Mouse (Mus musculus) heart, postnatal 0 days (tissue): Measurements from ENCODE around the gene C5ar1. TPM values are rescaled to one million over a fixed set of nuclear protein-coding genes. Genes with fewer than 3 reads are reported as not detected.
A peak's percentile ranks its signal among the peaks of the same experiment; 100 is the strongest.

Experiments
- ATAC-seq: fragments of 200-750 bp; cut with Nextera tagmentation; 2 replicates; pipeline ENCODE4 v1.8.0; 2017; ENCODE audit warnings: low read depth, moderate number of reproducible peaks, moderate library complexity; ENCODE audit not compliant: insufficient read depth
- DNase-seq: peaks from one replicate; pipeline ENCODE4 v3.0.0-alpha.2; 2016; ENCODE audit warnings: low spot score
- H3K27ac ChIP-seq: fragments of 300-500 bp; sonication (generic); 2 replicates; pipeline ENCODE4 v1.5.1; 2014; ENCODE audit warnings: low read depth, mild to moderate bottlenecking
- H3K27me3 ChIP-seq: fragments of 300-500 bp; sonication (generic); 2 replicates; pipeline ENCODE4 v1.6.1; 2014; ENCODE audit warnings: low read length, mixed read lengths; ENCODE audit not compliant: control insufficient read depth, insufficient read depth
- H3K36me3 ChIP-seq: fragments of 300-500 bp; sonication (generic); replicated peaks from 2 replicates; pipeline ENCODE4 v1.6.1; 2014; ENCODE audit warnings: low read length, mixed read lengths; ENCODE audit not compliant: control insufficient read depth, insufficient read depth
- H3K4me1 ChIP-seq: fragments of 300-500 bp; sonication (generic); 2 replicates; pipeline ENCODE4 v1.6.1; 2014; ENCODE audit warnings: antibody characterized with exemption; ENCODE audit not compliant: control insufficient read depth, insufficient read depth
- H3K4me2 ChIP-seq: fragments of 300-500 bp; sonication (generic); 2 replicates; pipeline ENCODE4 v1.6.1; 2014; ENCODE audit warnings: low read depth, mild to moderate bottlenecking, low read length, moderate library complexity
- H3K4me3 ChIP-seq: fragments of 300-500 bp; sonication (generic); 2 replicates; pipeline ENCODE4 v1.5.1; 2014; ENCODE audit warnings: low read depth, low read length
- H3K9ac ChIP-seq: fragments of 300-500 bp; sonication (generic); replicated peaks from 2 replicates; pipeline ENCODE4 v1.6.1; 2014; ENCODE audit warnings: low read depth, low read length, mixed read lengths
- H3K9me3 ChIP-seq: fragments of 300-500 bp; sonication (generic); replicated peaks from 2 replicates; pipeline ENCODE4 v1.6.1; 2016; ENCODE audit warnings: low read length; ENCODE audit not compliant: control insufficient read depth
- CTCF ChIP-seq: IDR thresholded peaks from 2 replicates; pipeline ENCODE4 v1.5.1; 2016; ENCODE audit warnings: antibody characterized with exemption, control low read depth, low read depth
- EP300 ChIP-seq: IDR thresholded peaks from 2 replicates; pipeline ENCODE4 v1.6.1; 2016; ENCODE audit warnings: antibody characterized with exemption, low read depth
- WGBS: fragments of 180-500 bp; shearing (Covaris S2); extraction: QIAGEN DNeasy Blood & Tissue Kit; methylation state at CpG from one replicate; pipeline ENCODE4 v1.1.7; 2014; 5-methylcytosine and 5-hydroxymethylcytosine counted together
- polyA plus RNA-seq: library from polyadenylated mRNA; unstranded; fragments of >200 nt; fragmentation: Nextera tagmentation; extraction: Ambion mirVana; gene quantifications from 2 replicates; pipeline ENCODE4 v1.2.1, GENCODE M21; 2015
- total RNA-seq: library from RNA; depleted of rRNA; stranded (reverse); fragments of >200 nt; gene quantifications from 2 replicates; pipeline ENCODE4 v1.2.3, GENCODE M21; 2014; ENCODE audit warnings: low replicate concordance

C5ar1 gene
- total and polyA plus RNA-seq, 2 experiments from 2014 or later: 1.9 to 2.0 TPM

- TF ChIP-seq CTCF (no peak), EP300 (no peak)
- no peak overlapping the region for H3K4me3 ChIP-seq
- peaks cover 62% of the 10 kb centered on the region for H3K36me3 ChIP-seq
- no peaks in the 10 kb centered on the region for H3K27me3 ChIP-seq
- peak overlapping the region; percentile 38; the same call in 1 of the 2 replicates for H3K27ac ChIP-seq
- H3K4me2 ChIP-seq: no peak overlapping the region
- no peak overlapping the region for H3K9ac ChIP-seq
- WGBS: 82% methylated on average over 7 of the region's 7 CpGs
- ATAC-seq: no peak
- no peaks in the 10 kb centered on the region for H3K4me1 ChIP-seq
- H3K9me3 ChIP-seq: no peaks in the 10 kb centered on the region
- no peak for DNase-seq
Measured at GRCm38 (mm10) chr7:16207076-16207475, 52.3 kb downstream of the C5ar1 start.

GRCm38 (mm10) chr7:16204791-16205190 is 54.5 kb downstream of the C5ar1 start:
- H3K9me3 ChIP-seq: no peaks in the 10 kb centered on the region
- no peak for DNase-seq
- H3K27ac ChIP-seq: no peak overlapping the region
- H3K4me1 ChIP-seq: no peaks in the 10 kb centered on the region
- H3K4me3 ChIP-seq: no peak overlapping the region
- peaks cover 56% of the 10 kb centered on the region for H3K36me3 ChIP-seq
- WGBS: 73% methylated on average over 9 of the region's 9 CpGs
- no peak for ATAC-seq
- H3K4me2 ChIP-seq: no peak overlapping the region
- TF ChIP-seq EP300 (no peak), CTCF (no peak)
- no peaks in the 10 kb centered on the region for H3K27me3 ChIP-seq
- no peak overlapping the region for H3K9ac ChIP-seq

- DNase-seq (no peak), ATAC-seq (no peak)
- H3K27me3 ChIP-seq: no peaks in the 10 kb centered on the region
- no peak overlapping the region for H3K4me2 ChIP-seq
- TF ChIP-seq CTCF (no peak), EP300 (no peak)
- H3K4me1 ChIP-seq: no peaks in the 10 kb centered on the region
- no peaks in the 10 kb centered on the region for H3K9me3 ChIP-seq
- 91% methylated on average over 13 of the region's 13 CpGs for WGBS
- H3K9ac ChIP-seq: no peak overlapping the region
- H3K4me3 ChIP-seq: no peak overlapping the region
- no peak overlapping the region for H3K27ac ChIP-seq
- peaks cover 50% of the 10 kb centered on the region for H3K36me3 ChIP-seq
Measured at GRCm38 (mm10) chr7:16203505-16203903, 55.8 kb downstream of the C5ar1 start.

- Histone ChIP-seq H3K9me3 (no peaks in the 10 kb centered on the region), H3K27me3 (no peaks in the 10 kb centered on the region), H3K27ac (no peak overlapping the region), H3K4me2 (no peak overlapping the region), H3K36me3 (peaks cover 56% of the 10 kb centered on the region), H3K4me3 (no peak overlapping the region), H3K4me1 (no peaks in the 10 kb centered on the region), H3K9ac (no peak overlapping the region)
- ATAC-seq (no peak), DNase-seq (no peak)
- 81% methylated on average over 15 of the region's 15 CpGs for WGBS
- TF ChIP-seq EP300: no peak
- TF ChIP-seq CTCF: no peak
Measured at GRCm38 (mm10) chr7:16202756-16203504, 56.4 kb downstream of the C5ar1 start.

GRCm38 (mm10) chr7:16201136-16201535 is 58.2 kb downstream of the C5ar1 start:
- WGBS: 74% methylated on average over 6 of the region's 6 CpGs
- ATAC-seq (no peak), DNase-seq (no peak)
- H3K27me3 ChIP-seq: no peaks in the 10 kb centered on the region
- TF ChIP-seq CTCF: no peak
- TF ChIP-seq EP300: no peak
- H3K4me2 ChIP-seq: no peak overlapping the region
- H3K9ac ChIP-seq: no peak overlapping the region
- peaks cover 56% of the 10 kb centered on the region for H3K36me3 ChIP-seq
- no peak overlapping the region for H3K27ac ChIP-seq
- no peak overlapping the region for H3K4me3 ChIP-seq
- no peaks in the 10 kb centered on the region for H3K9me3 ChIP-seq
- no peaks in the 10 kb centered on the region for H3K4me1 ChIP-seq

GRCm38 (mm10) chr7:16198540-16198939 is 60.8 kb downstream of the C5ar1 start:
- no peaks in the 10 kb centered on the region for H3K9me3 ChIP-seq
- H3K27ac ChIP-seq: no peak overlapping the region
- H3K9ac ChIP-seq: no peak overlapping the region
- H3K4me3 ChIP-seq: no peak overlapping the region
- 76% methylated on average over 11 of the region's 11 CpGs for WGBS
- no peaks in the 10 kb centered on the region for H3K27me3 ChIP-seq
- TF ChIP-seq EP300 (no peak), CTCF (no peak)
- H3K4me1 ChIP-seq: no peaks in the 10 kb centered on the region
- H3K4me2 ChIP-seq: no peak overlapping the region
- ATAC-seq (no peak), DNase-seq (no peak)
- peaks cover 44% of the 10 kb centered on the region for H3K36me3 ChIP-seq
